Mouse (Mus musculus) G1E (cell line): ENCODE data around the gene Elavl1.

ENCODE experiments used
- CTCF ChIP-seq: IDR thresholded peaks from 2 replicates; pipeline ENCODE4 v1.5.1; 2012; ENCODE audit warnings: low read depth, low read length, inconsistent platforms, mixed read lengths
- GATA1 ChIP-seq: IDR thresholded peaks from 2 replicates; pipeline ENCODE4 v1.6.1; 2012; ENCODE audit warnings: borderline replicate concordance, low read length, inconsistent platforms, mixed read lengths
- GATA2 ChIP-seq: IDR thresholded peaks from 2 replicates; pipeline ENCODE4 v1.6.1; 2012; ENCODE audit warnings: low read depth, low read length, inconsistent platforms, borderline replicate concordance
- POLR2AphosphoS5 ChIP-seq: IDR thresholded peaks from 2 replicates; pipeline ENCODE4 v1.6.1; 2012; ENCODE audit warnings: low read depth, low read length, inconsistent platforms; ENCODE audit not compliant: insufficient replicate concordance
- TAL1 ChIP-seq: conservative IDR thresholded peaks from 2 replicates; pipeline ENCODE4 v1.6.1; 2012; ENCODE audit warnings: low read depth, low read length, inconsistent platforms, mixed read lengths

GRCm38 (mm10) chr8:4313254-4314124 lies 11.7 kb downstream of the Elavl1 start:
- TF ChIP-seq CTCF (no peak), GATA2 (no peak), GATA1 (no peak), TAL1 (no peak), POLR2AphosphoS5 (no peak)
